Mouse (Mus musculus) frontal cortex, adult 2 months (tissue): Measurements from ENCODE around the gene Tmem132e. TPM values are rescaled to one million over a fixed set of nuclear protein-coding genes. Genes with fewer than 3 reads are reported as not detected.

Experiments
- DNase-seq, 2 experiments: peaks; one replicate each; pipeline ENCODE4 v3.0.0; 2022; ENCODE audit warnings: low spot score in 1 of 2; ENCODE audit errors: extremely low spot score in 1 of 2
- polyA plus RNA-seq: library from polyadenylated mRNA; depleted of rRNA; stranded (reverse); fragments of >200 nt; gene quantifications from 2 replicates; pipeline ENCODE4 v1.2.3, GENCODE M21; 2012; rRNA removed

Tmem132e gene
- polyA plus RNA-seq, 1 experiment, result 9.9 TPM

DNA sequence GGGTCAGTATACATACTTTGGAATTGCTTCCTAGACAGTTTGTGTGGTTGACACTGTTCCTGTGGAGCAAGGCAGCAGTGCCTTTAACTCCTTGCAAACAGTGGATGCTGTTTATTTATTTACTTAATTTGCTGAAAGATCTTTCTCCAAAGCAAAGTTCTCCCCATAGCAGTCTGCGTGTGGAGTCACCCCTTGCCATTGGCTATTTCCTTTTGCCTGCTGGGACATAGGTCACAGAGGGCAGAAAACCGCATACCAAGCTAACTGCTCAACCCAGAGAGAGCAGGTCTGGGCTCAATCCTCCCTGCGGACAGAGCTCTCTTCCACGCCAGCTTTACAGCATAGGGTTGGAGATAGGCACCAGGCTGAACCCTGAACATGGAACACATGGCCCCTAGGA, 34.8 kb downstream of the Tmem132e start:
- DNase-seq, result no peak

DNA sequence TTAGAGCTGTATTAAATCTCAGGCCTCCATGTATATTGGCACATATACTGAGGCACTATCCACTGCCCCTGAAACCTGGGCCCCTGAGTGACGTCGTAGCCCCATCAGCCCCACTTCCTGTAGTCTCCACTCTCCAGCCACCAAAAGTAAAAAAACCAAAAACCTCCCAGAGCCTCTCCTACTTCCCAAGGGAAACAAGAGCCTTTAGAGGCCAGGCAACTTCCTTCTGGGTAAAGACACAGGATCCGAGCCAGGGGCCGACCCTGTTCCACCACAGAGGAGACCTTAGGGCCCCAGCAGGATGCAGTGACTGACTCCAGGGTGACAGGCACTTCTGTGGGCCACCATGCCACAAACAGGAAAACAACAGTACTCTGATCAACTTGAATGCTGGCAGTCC, 40.1 kb downstream of the Tmem132e start:
- DNase-seq, result no peak

DNA sequence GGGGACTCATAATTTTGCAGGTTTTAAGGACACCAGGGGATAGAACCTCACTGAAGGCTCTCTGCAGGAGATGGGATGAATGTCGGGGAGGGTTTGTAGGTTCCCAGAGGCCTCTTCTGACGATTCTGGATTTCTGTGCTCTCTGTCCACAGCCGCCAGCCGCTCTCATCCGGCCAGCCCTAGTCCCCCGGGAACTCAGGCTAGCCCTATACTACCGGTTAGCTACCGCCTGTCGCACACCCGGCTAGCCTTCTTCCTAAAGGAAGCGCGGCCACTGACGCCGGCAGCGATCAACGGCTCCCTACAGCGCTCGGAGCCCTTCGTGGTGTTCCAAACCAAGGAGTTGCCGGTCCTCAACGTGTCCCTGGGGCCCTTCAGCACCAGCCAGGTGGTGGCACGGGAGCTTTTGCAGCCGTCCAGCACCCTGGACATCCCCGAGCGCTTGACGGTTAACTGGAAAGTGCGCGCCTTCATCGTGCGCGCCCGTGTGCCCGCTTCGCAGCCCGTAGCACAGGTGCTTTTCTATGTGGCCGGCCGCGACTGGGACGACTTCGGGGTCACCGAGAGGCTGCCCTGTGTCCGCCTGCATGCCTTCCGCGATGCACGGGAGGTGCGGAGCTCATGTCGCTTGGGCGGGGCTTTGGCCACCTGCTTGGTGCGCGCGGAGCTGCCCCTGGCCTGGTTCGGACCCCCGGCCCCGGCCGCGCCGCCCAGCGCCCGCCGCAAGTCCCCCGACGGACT, 45.6 kb downstream of the Tmem132e start:
- no peak for DNase-seq

DNA sequence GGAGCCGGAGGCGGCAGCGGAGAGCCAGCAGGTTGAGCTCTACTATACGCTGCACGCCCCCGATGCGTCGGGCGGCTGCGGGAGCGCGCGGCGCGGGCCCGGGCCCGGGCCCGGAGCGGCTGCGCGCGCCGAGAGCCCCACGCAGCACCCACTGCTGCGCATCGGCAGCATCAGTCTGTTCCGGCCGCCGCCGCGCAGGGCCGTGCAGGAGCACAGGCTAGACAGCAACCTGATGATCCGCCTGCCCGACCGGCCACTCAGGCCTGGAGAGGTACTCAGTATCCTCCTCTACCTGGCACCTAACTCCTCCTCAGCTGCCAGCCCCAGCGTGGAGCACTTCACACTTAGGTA, 46.1 kb downstream of the Tmem132e start:
- no peak for DNase-seq

DNA sequence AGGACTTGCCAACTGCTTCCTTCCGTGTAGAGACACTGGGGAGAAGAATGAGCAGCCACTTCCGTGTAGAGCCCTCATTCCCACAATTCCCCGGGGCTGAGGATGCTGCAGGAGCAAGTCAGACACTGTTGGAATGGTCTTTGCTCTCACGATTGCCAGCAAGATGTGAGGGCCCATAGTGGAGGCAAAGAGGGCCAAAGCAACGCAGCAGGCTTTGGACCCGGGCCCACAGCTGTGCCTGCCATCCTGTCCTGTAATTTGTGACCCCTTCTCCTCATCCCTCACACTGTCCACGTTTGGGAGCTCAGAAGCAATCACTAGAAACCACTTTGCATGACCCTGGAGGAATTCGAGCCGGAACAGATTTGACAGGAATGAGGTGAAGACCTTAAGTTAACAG, 59.8 kb downstream of the Tmem132e start:
- DNase-seq, result no peak

DNA sequence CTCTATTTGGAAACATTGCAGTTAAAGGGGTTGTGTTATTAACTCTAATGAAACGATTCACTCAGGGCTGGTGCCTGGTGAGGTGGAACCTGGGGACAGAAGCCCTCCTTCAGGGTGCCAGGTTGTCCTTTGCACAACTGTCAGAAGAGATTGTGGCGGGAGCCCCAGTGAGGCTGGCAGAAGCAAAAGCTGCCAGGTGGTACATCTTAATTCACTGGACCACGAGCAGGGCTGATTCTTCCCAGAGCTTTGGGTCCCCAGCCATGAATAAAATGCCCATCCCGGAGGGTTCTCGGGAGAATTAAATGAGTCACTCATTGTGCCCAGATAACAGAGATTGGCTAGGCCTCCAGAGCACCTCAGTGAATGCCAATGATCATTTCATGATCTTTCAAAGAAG, 63.8 kb downstream of the Tmem132e start:
- DNase-seq, result no peak

DNA sequence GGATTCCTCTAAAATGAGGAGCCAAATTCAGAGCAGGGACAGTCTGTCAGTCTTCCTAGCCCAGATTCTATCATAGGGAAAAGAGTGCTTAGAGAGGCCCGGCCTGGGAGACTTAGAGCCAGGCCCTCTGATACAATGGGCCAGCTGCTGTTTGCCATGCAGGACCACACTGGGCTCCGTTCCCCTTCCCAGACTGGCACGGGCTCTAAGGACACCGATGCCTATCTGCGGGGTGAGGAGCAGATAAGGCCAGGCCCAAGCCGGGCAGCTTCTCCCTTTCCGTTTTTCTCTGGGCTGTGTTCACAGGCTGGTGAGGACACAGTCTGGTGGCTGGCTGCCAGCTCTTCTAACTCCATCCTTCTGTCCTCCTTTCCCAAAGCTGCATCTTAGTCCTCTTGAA, 64.5 kb downstream of the Tmem132e start:
- DNase-seq, result no peak

DNA sequence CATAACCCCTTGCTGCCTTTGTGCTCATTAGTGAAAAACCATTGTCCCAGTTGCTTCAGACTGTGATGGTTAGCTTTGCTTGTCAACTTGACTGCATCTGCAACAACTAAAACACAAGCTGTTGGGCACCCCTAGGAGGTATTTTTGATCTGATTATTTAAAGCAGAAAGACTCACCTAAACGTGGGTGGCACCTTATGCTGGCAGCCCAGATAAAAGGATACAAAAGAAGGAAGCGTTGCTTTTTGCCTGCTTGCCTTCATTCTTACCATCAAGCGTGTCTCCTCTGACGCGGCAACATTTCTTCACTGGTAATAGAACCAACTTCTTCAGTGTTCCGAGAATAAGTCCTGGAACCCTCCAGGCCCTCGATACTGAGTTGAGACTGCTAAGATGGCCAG, 72.6 kb downstream of the Tmem132e start:
- peak; percentile 29 to 51 for DNase-seq

DNA sequence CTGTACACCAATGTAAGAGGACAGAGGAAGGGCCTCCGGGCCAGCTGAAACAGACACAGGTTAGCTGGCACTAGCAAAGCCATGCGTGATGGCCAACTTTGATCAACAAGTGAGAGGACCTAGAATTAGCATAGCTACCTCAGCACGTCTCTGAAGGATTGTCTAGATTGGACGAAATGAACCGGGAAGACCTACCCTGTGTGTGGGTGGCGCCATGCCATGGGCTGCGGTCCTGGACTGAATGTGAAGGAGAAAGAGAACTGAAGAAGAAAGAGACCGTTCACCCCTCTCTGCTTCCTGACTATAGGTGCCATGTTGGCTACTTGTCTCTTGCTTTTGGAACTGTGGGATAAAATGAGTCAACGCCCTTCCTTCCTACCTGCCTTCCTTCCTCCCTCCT, 76.8 kb downstream of the Tmem132e start:
- no peak for DNase-seq

DNA sequence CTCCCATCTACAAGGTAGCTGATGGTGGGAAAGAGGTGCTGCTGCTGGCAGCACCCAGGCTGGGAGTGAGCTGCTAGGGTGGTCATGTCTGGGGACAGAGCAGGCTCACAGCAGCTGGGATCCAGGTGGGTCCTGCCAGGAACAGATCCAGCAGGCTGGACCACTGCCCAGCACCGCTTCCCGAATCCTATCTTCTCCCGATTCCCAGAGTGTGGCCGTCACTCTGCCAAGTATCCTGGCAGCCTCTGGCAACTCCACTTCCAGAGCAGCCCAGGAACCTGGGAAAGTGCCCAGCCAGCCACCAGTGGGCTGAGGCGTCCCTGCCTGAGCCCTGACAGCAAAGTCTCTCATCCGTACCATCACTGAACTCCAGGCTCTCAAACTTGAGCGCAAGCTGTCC, 78.5 kb downstream of the Tmem132e start:
- peak; percentile 17 to 64 for DNase-seq

DNA sequence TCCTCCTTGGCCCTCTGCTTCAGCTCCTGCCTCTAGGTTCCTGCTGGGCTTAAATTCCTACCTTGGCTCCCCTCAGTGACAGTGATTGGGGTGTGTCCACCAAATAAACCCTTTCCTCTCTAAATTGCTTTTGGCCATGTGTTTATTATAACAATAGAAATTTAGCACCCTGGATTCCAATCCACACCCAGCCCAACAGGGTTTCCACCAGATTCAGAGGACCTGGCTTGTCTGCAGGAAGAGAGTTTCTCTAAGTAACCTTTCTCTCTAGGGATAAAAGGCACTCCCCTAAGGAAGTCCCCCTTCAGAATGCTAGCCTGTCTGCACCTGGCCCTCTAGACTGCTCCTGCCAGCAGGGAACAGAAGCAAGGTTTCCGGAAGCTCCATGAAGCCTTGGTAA, 82.4 kb downstream of the Tmem132e start:
- no peak for DNase-seq

DNA sequence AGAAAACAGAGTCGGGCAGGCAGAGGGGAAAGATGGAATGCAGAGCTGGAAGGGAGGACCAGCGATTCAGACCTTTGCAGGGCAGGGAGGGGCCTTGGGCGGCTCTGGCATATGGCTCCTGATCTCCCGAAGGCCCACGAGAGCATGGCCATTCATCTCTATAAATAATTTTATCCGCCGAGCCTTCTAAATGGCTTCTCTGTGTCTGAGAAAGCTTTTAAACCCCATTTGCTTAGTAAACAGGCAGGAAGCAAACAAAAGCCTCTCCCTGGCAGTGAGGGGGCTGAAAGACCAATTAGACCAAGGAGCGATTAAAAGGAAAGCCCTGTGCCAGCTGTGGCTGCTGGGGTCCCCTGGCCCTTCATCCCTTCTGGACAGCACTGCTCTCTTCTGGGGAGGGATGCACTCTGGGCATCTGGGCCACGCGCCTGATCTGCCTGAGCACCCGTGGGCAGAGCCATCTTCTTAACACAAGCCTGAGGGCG, 84.5 kb downstream of the Tmem132e start:
- peak in 1 of 2 experiments; percentile 17 for DNase-seq

DNA sequence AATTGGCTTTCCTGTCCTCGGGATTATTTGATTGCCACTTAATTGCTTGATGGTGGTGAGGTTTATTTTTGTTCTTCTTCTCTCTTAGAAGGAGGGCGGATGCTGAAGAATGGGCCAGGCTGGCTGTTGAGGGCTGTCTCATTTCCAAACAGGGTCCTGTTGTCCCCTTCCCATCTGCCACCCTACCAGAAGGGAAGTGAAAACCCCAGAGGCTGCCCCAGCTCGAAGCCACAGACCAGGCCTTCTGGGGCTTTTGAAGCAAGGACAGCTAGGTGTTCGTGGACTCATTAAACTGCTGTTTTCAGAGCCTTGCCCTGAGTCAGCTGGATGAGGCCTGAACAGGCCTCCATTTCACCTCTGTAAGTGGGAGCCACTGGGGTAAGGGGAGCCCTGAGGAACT, 87.4 kb downstream of the Tmem132e start:
- no peak for DNase-seq

DNA sequence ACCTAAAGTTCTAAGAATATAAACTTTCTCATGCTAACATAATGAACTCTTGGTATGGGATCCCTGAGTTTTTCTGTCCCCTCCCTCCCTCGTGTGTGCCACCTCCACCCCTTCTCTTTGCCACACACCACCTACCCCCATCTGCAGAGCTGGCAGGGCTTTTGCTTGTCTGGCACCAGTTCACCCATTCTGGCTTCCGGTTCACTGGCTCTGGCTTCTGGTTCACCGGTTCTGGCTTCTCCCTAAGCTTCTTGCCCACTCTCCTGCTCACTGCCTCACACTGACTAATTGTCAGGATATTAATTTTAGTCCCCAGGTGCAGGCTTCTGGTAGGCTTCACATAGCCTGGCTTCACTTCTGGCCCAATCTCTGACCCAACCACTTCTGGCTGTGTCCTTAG, 88.7 kb downstream of the Tmem132e start:
- DNase-seq, result peak in 1 of 2 experiments; percentile 18

DNA sequence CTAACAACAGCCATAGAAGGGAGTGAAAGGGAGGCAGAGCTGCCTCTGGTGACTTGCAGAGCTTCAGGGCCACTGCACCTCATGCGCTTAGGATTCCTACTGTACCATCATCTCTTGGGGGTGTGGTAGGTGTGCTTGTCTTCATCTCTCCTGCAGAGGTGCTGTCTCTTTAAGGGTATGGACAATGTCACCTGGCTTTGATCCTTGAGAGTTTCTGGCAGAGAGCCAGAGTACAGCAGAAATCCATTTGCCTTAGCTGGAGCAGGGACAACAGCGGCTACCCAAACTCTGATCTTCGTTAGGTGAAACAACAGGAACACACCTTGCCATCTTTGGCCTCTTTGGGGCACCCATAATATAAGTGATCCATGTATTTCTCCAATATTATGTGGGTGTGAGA, 92.2 kb downstream of the Tmem132e start:
- DNase-seq, result no peak

DNA sequence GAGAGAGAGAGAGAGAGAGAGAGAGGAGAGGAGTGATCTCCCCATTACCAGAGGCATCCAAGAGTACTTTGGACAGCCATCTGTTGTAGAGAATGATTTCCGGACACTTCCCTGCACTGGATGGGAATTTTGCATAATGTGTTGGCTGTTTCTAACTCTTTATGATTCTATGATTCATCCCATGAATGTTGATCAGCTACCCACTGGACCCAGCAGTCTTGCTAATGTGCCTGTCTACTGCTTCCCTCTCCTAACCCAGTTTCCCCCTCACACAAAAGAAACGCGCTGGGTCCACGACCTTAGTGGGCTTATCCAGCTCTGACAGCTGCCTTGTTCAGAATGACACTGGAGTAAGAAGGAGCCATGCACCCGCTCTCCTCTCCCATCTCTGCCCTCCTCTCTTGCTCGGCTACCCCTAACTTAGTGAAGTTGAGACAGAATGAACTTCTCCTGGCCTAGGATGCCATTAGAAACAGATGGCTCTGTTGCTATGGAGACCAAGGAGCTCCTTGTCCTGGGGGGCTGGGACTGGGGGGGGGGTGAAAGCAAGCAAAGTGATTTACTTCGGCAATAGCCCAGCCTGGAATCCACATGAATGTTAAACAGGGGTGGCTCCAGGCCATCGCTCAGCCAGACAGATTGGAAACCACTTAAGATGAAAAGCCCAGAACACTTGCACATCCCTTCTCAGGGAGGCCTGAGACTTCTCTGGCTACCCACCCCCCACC, 98.8 kb downstream of the Tmem132e start:
- DNase-seq, result peak in 1 of 2 experiments; percentile 31

DNA sequence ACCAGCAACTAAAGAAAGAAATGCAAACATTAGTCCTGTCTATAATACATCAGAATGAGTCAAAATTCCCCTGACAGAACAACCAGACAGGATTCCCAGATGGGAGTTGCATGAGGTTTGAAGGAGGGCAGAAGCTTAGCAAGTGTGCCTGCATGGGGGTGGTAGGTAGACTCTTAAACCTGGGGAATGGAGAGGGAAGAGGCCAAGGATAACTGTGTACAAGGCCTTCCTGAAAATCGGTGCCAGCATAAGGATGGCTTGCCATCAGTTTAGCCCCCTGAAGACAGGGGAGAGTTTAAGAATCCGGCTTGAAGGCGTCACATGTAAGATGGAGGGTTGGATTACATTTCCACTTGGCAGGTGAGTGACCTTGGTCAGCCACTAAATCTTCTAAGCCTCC, 102.2 kb downstream of the Tmem132e start:
- DNase-seq, result no peak

Other genes with a start within 250 kb of the Tmem132e start
- gene Ccl1, start 83.2 kb upstream of the Tmem132e start, polyA plus RNA-seq, result not detected in 2 replicates